Mouse (Mus musculus) megakaryocyte, adult 5-6 weeks (primary cell): ENCODE data around the gene Tbx15. TPM values are rescaled to one million over a fixed set of nuclear protein-coding genes. Genes with fewer than 3 reads are reported as not detected.

ENCODE experiments used
- ATAC-seq: 2 replicates; pipeline ENCODE4 v1.8.0; 2016; ENCODE audit warnings: mild to moderate bottlenecking, inconsistent platforms; ENCODE audit not compliant: poor library complexity, severe bottlenecking
- total RNA-seq, 2 experiments: library from RNA; stranded (forward) in 1 of 2; stranded (reverse) in 1 of 2; fragments of 153-499, 151-499 nt in 1 of 2; fragments of 221-1000, 200-1000 nt in 1 of 2; gene quantifications; 2 replicates each; pipeline versions ENCODE4 v1.2.3 to v1.2.4; 2015 to 2017

Gene Tbx15
- total RNA-seq (2015) (0.16 TPM in 1 of 2 replicates, not detected in the other), total RNA-seq (2017) (not detected in 2 replicates)

DNA sequence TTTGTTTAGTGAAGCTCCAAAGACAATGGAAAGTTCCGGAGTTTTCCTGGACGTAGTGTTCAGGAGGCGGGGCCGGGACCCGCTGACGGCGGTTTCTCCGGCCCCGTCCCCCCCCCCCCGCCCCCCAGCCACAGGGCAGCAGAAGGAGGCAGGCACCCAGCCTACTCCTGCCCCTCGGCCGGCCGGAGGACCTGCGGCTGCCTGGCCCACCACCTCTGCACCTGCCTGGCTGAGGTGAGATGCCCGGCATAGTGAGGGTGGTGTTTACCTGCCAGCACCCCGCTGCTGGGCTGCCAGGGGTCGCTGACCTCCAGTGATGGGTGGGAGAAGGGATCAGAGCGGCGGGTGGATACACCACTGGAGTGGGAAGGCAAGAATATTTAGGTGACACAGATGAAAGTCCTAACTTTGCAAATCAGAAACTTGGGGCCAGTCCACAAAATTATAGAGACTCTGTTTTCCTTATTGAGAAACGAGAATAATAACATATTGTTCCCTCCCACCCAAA lies at the start of gene Tbx15:
Gene Tbx15 (plus strand): TSS at position 169 of the 508 bp plus-strand sequence.
- ATAC-seq = no peak

DNA sequence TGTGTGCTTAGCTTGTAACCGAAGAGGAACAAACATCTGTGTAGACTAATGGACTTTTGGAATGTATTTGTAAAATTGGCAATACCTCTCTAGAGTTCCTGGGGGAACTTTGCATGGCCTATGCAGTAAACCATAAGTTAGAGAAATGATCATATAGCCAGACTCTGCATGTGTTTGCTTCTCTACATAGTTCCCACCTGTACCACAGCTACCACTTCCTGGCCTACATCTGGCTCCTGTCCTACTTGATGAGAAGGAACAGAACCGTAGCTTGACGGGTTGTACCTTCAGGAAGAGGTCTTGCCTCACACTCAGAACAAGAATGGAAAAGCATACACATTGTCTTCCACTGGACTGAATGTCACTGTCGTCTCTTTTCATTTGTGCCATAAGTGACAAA lies 46.6 kb upstream of the Tbx15 start:
- no peak for ATAC-seq

DNA sequence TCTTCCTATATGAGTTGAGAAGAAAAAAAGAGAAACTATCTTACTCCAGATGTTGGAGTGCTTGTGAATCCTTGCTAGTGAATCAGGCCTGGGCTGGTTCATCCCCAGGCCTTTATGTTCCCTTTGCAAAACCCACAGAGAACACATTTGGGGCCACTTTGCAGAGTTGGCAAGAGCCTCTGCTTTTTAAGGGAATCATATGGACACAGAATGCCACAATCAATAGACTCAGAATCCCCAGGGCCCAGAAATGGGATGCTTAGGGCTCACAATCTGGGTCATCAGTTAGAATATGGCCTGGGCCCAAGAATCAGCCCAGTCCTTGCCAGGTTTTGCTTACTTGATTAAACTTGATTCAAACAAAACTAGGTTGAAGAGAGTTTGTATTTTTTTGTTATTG lies 36.9 kb upstream of the Tbx15 start:
- ATAC-seq = no peak

DNA sequence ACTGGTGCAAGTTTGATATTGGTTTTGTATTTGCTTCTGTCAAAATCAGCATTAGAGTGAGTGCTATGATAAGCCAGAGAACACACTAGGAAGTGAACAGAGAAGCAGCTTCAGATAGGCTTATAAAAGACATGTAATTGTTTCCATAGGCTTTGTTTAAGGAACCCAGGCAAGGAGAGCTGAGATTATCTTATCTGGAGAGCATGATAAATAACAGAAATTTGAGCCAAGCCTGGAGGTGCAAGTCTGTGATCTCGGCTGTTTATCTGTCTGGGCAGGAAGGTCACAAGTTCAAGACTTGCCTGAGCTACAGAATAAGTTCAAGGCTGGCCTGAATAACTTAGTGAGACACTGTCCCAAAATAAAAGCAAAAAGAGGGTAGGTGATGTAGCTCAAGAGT lies 31.8 kb upstream of the Tbx15 start:
- ATAC-seq = no peak

DNA sequence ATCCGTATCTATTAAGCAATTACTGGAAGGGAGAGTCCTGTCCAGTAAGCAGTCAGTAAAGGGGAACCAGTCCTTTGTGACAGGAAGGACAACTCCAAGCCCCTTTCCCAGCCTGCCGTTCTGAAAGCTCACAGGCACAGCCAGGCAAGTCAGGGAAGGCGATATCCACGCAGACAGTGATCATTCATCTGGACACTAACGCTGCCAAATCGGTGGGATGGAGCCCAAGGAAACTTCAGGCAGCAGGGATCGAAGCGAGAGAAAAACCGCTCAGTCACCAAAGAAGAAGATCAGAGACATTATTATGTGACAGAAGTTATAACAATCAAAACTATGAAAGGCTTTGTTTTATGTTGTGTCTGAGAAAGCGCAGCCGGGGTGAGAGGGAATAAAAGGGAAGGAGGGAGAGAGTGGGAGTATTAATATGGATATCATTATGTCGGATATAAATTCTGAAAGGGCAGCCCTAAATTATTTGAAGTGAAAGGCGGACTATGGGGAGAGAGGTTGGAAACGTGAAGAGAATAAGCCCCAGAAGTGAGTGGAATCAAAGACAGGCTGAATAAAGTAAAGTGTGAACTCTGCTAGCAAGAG lies 29.0 kb upstream of the Tbx15 start:
- ATAC-seq = no peak

DNA sequence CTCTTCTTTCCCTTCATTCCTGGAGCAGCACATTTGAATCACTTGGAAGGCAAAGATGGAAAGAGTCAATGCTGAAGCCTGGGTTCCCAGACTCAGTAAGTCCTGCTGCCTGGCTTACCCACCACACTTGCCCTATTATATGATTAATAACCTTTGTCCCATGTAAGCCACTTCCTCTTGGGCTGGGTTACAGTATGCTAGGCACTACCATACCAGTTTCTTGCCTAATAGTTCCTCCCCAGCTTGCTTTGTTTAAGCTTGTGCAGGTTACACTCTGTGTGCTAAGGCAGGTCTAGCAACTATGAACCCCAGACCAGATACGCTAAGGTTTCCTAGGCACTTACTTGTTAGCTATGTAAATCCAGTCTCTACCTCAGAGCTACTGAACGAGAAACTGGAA lies 12.4 kb upstream of the Tbx15 start:
- ATAC-seq = no peak

DNA sequence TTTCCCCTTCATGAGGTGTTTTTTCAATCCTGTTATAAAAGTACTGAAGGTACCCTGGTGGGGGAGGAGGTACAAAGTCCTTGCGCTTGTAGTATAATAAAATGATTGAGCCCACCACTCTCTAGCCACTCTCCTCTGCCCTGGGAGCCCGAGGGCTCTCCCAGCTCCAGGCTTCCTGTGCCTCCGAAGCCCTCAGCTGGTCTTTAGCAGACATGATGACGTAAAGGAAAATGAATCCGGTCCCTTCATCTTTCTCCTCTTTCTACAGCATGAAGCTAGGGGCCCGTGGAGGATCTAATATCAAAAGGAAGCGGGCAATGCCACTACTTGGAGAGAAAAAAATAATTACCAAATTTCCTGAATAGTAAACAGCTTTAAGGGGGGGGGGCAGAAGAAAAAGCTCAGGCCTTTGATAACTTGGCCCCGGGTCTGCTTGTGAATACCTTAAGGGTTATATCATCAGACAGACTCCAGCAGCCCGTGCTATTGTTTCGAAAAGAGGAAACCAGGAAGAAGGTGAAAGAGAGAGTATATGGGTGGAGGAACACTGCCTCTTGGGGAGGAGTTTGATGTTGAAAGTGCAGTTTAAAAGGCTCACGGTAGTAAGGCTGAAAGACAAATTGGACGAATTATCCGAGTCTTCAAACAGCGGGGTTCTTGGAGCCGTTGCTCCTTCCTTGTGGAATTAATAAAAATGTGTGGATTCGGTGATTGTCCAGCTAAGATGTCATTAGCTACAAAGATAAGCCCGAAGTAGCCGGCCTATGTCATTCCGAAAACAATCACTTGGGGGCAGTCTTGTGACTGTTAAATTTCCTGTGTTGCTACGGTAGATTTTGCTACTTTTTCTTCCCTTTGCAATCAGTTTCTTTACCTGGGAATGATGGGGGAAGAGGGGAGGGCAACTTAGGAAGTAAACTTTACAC lies 6.5 kb upstream of the Tbx15 start:
- peak; percentile 69 for ATAC-seq

DNA sequence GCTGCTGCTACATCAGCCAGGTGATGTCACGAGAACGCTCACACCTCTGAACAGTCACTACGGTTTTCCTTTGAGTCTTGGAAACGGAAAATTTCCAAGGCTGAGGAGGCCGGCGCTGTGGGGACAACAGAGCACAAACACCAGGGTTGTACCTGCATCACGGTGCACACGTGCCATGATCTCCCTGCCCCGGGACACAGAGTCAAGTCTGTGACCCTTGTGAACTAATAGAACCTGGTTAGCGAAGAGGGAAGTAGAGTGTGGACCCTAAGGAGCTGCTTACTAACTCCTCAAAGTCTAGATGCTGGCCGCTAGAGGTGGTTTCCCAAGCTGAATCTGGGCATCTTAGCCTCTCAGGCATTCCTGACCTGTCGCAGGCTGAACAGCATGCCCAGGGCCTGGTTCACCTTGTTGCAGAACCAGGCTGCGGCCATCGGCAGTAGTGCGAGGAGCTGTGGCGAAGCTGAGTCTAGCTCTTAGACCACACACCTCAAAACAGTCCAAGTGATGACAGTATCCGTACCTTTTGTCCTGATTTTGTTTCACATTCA lies 5.8 kb upstream of the Tbx15 start:
- ATAC-seq = peak; percentile 34; the same call in 1 of the 2 replicates

DNA sequence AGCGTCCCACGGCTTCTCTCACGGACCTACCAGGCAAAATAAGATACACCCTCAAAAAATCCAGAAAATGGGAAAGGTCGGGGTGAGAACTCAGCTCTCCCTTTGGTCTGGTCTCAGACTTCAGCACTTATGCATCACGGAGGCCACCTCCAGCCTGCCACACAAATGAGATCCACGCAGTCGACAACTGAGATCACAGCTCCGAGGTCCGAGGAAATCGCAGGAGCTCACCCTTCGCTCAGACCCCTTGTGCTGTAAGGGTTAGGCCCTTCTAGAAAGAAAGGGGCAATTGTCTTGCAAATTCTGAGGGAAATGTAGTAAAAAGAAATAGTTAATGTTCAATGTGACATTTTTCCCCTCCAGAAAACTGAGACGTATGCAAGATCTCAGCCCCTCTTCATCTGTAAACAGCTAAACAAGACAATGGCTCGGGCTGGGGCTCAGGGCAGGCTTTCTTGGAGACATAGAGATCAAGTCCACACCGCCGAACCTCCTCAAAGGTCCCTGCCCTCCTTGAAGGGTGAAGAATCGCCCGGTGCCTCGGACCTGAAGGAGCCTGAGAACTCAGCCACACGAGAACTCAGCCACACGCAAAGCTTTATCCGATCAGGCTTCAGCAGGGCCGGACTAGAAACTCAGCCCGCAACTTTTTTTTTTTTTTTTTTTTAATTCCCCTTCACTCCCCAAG lies 4.9 kb upstream of the Tbx15 start:
- ATAC-seq = no peak

DNA sequence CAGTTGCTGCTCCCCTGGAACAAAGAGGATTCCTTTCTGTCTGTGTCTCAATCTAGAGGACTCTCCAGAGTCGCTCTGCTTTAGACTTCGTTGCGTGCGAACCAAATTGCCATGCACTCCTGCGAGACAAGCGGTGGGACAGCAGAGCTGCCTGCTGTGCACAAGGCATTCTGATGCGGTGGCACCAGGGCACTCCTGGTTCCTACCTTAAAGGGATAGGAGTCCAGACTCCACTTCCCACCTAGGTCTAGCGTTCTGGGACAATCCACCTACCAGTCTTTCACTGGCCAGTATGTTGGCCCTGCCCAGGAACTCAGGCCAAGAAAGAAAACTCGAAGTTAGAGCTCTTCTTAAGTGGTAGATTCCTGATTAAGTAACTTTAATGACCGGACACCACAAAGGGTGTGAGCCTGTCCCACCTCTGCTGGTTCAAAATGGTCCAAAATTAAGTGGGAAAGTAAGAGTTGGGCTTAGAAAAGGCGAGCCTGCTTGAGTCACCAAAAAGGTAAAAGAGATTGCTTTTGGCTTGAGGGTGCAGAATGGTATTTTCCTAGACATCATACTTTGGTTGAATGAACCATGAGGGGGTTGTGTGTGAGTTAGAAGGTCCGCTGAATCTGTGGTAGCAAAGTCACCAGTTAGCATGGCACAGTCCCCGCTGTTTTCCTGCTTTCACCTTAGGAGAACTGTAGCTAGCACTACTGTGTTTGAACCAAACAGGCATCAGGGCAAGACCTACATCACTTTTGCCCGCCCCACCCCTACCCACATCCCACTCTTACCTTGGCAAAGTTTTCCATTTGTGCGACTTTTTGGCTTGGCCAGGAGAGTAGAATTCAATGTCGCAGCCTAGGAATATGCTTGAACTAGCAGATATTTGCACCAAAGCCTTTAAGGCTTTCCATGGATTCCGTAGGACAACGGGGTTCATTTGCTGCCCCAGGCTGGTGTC lies 4.1 kb upstream of the Tbx15 start:
- ATAC-seq = no peak

DNA sequence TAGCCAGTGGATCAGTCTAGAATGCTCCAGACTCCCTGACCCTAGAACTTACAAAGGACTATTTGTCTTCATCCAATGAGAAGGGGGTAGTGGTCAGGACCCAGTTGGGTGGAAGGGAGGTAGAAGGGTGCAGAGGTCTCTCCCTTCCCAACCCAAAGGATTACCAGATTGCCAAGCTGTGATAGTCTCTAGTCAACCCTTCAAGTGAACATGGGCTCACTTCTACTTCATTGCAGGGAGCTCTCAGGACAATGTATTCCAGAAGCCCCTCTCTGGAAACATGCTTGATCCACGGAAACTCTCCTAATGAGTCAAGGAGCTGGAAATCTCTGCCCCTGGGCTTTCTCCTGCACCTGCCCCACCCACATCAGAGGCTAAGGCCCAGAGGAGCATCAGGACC lies 1.5 kb upstream of the Tbx15 start:
- no peak for ATAC-seq

DNA sequence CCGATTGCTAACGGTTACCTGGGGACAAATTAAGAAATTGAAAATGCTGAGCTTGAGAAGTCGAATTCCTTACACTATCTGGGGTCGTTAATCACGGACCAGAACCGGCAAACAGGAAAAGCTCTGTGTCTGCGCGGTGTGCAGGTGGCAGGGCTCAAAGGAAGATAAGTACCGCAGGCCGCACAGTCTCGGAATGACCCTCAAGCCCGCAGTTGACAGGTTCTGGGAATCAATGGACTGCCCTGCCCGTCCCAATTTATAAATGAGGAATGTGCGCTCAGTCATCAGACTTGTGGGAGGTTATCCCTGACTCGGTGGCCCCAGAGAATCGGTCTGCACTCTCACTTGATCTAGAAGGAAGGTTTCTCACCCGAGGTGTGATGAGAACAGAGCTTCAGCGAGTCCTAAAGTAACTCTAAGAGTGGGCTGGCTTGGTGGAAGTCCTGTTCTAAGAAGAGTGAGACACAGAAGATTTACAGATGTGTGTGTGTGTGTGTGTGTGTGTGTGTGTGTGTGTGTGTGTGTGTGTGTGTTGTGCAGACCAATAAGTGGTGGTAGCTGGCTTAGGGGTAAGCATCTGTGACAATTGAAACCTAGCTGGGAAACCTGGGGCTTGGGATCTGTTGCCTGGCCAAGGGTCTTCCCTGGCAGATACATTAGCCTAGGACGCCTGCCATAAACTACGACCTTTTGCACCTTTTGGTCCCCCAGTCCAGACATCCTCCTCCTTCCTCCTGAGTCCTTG lies 708 bp upstream of the Tbx15 start:
- ATAC-seq = no peak

DNA sequence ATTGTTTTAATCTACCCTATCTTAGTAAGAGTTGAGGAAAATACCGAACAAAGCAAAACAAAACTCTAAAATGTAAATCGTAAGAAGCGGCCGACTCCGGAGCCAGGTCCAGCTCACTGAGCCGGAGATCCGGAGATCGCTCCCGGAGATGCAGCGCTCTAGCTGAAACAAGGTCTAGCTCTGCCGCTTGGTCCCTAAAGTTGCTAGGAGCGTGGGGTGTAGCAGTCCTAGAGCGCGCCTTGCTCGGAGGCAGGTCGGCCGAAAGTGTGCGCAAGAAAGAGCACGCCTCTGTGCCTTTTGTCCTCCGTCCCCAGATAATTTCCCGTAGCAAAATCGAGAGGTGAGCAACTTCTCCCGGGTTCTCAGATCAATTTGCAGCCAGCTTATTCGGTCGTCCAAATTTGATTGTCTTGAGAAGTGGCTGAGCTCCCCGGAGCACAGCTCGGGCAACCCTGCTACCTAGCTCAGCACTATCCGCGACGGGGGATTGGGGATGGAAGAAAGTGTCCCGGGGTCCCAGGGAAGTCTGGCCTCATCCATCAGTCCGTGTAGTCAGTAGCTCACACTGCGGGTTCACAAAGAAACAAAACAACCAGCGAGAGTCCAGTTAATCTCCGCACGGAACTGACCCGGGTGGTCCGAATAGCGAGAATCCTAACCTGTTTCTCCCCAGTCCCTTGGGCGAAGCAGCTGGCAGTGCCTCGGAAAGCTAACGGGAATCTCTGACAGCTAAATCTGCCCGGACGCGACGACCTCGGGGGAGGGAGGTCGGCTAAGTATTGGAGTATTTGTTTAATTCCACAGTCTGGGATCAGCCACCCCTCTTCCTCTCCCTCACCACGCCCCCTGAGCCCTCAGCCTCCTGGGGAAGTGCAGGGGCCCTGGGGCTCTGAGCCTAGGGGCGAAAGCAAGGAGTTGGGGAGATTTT lies 894 bp downstream of the Tbx15 start:
- ATAC-seq = no peak

DNA sequence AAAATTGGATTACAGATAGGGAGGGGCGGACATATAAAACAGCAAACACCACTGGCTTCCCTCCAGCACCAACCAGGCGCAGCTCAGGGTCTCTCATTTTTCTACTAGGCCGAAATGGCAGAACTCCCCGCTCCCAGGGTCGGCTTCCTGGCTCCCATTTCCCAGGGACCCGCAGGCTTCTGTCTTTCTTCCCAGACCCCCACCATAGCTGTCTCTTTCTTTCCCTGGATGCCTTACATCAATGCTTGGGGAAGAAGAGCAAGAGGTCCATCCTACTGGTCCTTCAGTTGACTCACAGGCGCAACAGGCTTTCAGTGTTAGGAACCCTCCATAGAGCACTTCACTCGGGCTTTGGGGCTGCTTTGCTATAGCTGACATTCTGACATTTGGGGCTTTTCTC lies 2.3 kb downstream of the Tbx15 start:
- ATAC-seq = no peak

DNA sequence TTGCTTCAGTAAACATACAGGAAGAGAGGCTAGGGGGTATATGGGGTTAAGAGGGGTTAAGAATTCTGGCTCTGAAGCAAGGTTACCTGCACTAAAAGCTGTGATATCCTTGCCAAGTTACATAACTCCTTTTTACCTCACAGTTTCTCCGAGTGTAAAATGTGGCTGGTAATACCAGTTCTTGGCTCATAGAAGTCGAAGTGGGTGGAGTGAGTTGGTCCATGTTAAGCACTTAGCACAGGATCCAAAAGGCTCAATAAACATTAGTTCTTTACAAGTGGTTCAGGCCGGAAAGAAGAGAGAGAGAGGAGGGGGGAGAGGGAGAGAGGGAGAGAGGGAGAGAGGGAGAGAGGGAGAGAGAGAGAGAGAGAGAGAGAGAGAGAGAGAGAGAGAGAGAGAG lies 5.2 kb downstream of the Tbx15 start:
- no peak for ATAC-seq

DNA sequence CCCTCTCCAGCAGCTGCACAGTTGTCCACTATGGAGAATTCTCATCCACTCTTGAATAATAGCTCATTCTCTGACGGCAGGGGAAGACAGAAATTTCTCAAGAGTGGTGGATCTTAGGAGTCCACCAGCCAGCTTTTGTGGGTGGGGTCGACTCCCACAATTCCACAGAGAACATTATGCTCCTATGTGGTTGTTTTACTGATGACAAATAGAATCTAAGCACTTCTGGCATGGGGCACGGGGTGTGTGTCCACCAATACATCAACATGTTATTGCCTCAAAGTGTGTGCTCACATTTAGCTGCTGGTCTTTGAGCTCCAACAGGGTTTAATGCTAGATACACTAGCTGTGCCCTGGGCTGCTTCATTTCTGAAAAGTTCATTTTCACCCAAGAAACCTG lies 6.4 kb downstream of the Tbx15 start:
- no peak for ATAC-seq

DNA sequence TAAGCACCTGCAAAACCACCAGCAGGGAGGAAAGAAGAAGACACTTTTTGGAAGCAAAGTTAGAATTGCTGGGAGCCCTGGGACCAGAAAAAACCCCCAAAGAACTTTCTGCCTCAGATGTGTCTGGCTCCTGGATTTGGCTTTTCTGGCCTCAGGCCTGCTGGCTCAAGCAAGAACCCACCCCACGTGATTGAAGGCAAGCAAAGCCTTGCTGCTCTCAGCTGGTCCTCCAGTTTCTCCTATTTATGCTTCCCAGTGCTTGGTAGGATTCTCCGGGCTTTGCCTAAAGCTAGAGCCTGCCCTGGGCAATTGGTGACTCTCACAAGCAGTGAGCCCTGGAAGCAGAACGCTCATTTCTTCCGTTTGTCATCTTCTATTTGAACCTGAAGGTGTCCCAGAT lies 7.4 kb downstream of the Tbx15 start:
- ATAC-seq = no peak
